Mouse (Mus musculus) thymus, postnatal 0 days (tissue): ENCODE data around the gene 9230102O04Rik. TPM values are rescaled to one million over a fixed set of nuclear protein-coding genes. Genes with fewer than 3 reads are reported as not detected.

Experiments used
- DNase-seq: peaks from one replicate; pipeline ENCODE4 v3.0.0-alpha.2; 2015; ENCODE audit warnings: low spot score
- polyA plus RNA-seq: library from polyadenylated mRNA; unstranded; fragments of >200 nt; fragmentation: Nextera tagmentation; extraction: Ambion mirVana; gene quantifications from 2 replicates; pipeline ENCODE4 v1.2.1, GENCODE M21; 2015

The 9230102O04Rik gene
- polyA plus RNA-seq, 1 experiment from 2014 or later = not detected

- DNase-seq = no peak
Observed at GRCm38 (mm10) chr2:9886031-9886430, 3.3 kb downstream of the 9230102O04Rik start.

- DNase-seq = no peak
Observed at GRCm38 (mm10) chr2:9885217-9885770, 4.0 kb downstream of the 9230102O04Rik start.

- no peak for DNase-seq
Observed at GRCm38 (mm10) chr2:9884533-9885216, 4.7 kb downstream of the 9230102O04Rik start.

- peak; percentile 29 for DNase-seq
Observed at GRCm38 (mm10) chr2:9883803-9884532, 5.4 kb downstream of the 9230102O04Rik start.

- DNase-seq = peak; percentile 33
Observed at GRCm38 (mm10) chr2:9882926-9883802, 6.2 kb downstream of the 9230102O04Rik start.

- no peak for DNase-seq
Observed at GRCm38 (mm10) chr2:9882371-9882925, 6.9 kb downstream of the 9230102O04Rik start.

GRCm38 (mm10) chr2:9881611-9882023, 7.7 kb downstream of the 9230102O04Rik start:
- peak; percentile 55 for DNase-seq

- DNase-seq = no peak
Observed at GRCm38 (mm10) chr2:9881051-9881591, 8.2 kb downstream of the 9230102O04Rik start, which contains the start of gene 4930412O13Rik. Gene 4930412O13Rik, plus strand, starts transcription at chr2:9881252.

GRCm38 (mm10) chr2:9880271-9880670, 9.1 kb downstream of the 9230102O04Rik start:
- DNase-seq = no peak

- peak; percentile 91 for DNase-seq
Observed at GRCm38 (mm10) chr2:9879493-9879892, 9.8 kb downstream of the 9230102O04Rik start.

- DNase-seq = no peak
Observed at GRCm38 (mm10) chr2:9879092-9879491, 10.2 kb downstream of the 9230102O04Rik start.

- peak; percentile 88 for DNase-seq
Observed at GRCm38 (mm10) chr2:9878564-9879081, 10.7 kb downstream of the 9230102O04Rik start.

GRCm38 (mm10) chr2:9877966-9878563, 11.3 kb downstream of the 9230102O04Rik start:
- DNase-seq = peak; percentile 63

GRCm38 (mm10) chr2:9877326-9877690, 12.0 kb downstream of the 9230102O04Rik start:
- DNase-seq = peak; percentile 40

- DNase-seq = peak; percentile 58
Observed at GRCm38 (mm10) chr2:9876621-9877325, 12.6 kb downstream of the 9230102O04Rik start.

- peak; percentile 69 for DNase-seq
Observed at GRCm38 (mm10) chr2:9875676-9876357, 13.5 kb downstream of the 9230102O04Rik start.

- no peak for DNase-seq
Observed at GRCm38 (mm10) chr2:9875220-9875619, 14.1 kb downstream of the 9230102O04Rik start.

GRCm38 (mm10) chr2:9874467-9875219, 14.7 kb downstream of the 9230102O04Rik start:
- peak; percentile 13 for DNase-seq
